Mouse (Mus musculus) liver, embryonic 14.5 days (tissue): ENCODE data around the gene Cd6. TPM values are rescaled to one million over a fixed set of nuclear protein-coding genes. Genes with fewer than 3 reads are reported as not detected.

Source experiments
- ATAC-seq: fragments of 200-750 bp; cut with Nextera tagmentation; 2 replicates; pipeline ENCODE4 v1.8.0; 2017; ENCODE audit warnings: moderate number of reproducible peaks, mild to moderate bottlenecking, moderate library complexity; ENCODE audit not compliant: insufficient read depth
- DNase-seq, 3 experiments: peaks; one replicate each; pipeline ENCODE4 v3.0.0-alpha.2; 2012 to 2013; ENCODE audit warnings: low read depth in 3 of 3, low spot score in 3 of 3
- H3K27ac ChIP-seq: fragments of 300-500 bp; sonication (generic); 2 replicates; pipeline ENCODE4 v1.5.1; 2014; ENCODE audit warnings: moderate library complexity, mild to moderate bottlenecking, control low read depth, inconsistent platforms
- H3K27me3 ChIP-seq: fragments of 300-500 bp; sonication (generic); 2 replicates; pipeline ENCODE4 v1.6.1; 2014; ENCODE audit warnings: mild to moderate bottlenecking, low read length, moderate library complexity; ENCODE audit not compliant: control insufficient read depth, insufficient read depth
- H3K36me3 ChIP-seq: fragments of 300-500 bp; sonication (generic); replicated peaks from 2 replicates; pipeline ENCODE4 v1.6.1; 2014; ENCODE audit warnings: low read depth; ENCODE audit not compliant: control insufficient read depth, insufficient read depth
- H3K4me1 ChIP-seq, 2 experiments: fragments of 200-500 bp in 1 of 2; fragments of 300-500 bp in 1 of 2; sonication (generic) in 1 of 2; replicated peaks; 2 replicates each; pipeline ENCODE4 v1.6.1; 2012 to 2014; ENCODE audit warnings: antibody characterized with exemption in 1 of 2, inconsistent platforms in 1 of 2, low read length in 1 of 2; ENCODE audit not compliant: control insufficient read depth in 2 of 2, insufficient read depth in 2 of 2
- H3K4me2 ChIP-seq: fragments of 300-500 bp; sonication (generic); 2 replicates; pipeline ENCODE4 v1.6.1; 2014; ENCODE audit warnings: low read depth, mild to moderate bottlenecking, control low read depth, moderate library complexity
- H3K4me3 ChIP-seq, 2 experiments: fragments of 200-500 bp in 1 of 2; fragments of 300-500 bp in 1 of 2; sonication (generic) in 1 of 2; 2 replicates each; pipeline ENCODE4 v1.5.1; 2012 to 2014; ENCODE audit warnings: low read depth in 2 of 2, low read length in 2 of 2, mild to moderate bottlenecking in 2 of 2, control low read depth in 1 of 2, inconsistent platforms in 1 of 2, moderate library complexity in 1 of 2; ENCODE audit not compliant: insufficient read depth in 1 of 2
- H3K9ac ChIP-seq: fragments of 300-500 bp; sonication (generic); replicated peaks from 2 replicates; pipeline ENCODE4 v1.6.1; 2014; ENCODE audit warnings: mild to moderate bottlenecking, control low read depth, moderate library complexity
- H3K9me3 ChIP-seq: fragments of 300-500 bp; sonication (generic); 2 replicates; pipeline ENCODE4 v1.6.1; 2016; ENCODE audit warnings: low read length, mixed read lengths; ENCODE audit not compliant: control insufficient read depth
- CTCF ChIP-seq: IDR thresholded peaks from 2 replicates; pipeline ENCODE4 v1.5.1; 2016; ENCODE audit warnings: antibody characterized with exemption, low read depth, control low read depth
- EP300 ChIP-seq: IDR thresholded peaks from 2 replicates; pipeline ENCODE4 v1.6.1; 2016; ENCODE audit warnings: antibody characterized with exemption, low read depth
- WGBS: fragments of 180-500 bp; shearing (Covaris S2); extraction: QIAGEN DNeasy Blood & Tissue Kit; methylation state at CpG from one replicate; pipeline ENCODE4 v1.1.7; 2014; ENCODE audit not compliant: insufficient replicate concordance; 5-methylcytosine and 5-hydroxymethylcytosine counted together
- polyA plus RNA-seq, 2 experiments: library from polyadenylated mRNA; depleted of rRNA in 1 of 2; stranded (reverse) in 1 of 2; unstranded in 1 of 2; fragments of >200 nt; fragmentation: Nextera tagmentation in 1 of 2; extraction: Ambion mirVana in 1 of 2; gene quantifications; 2 replicates each; pipeline versions ENCODE4 v1.2.1 to v1.2.3; 2012 to 2014

Gene Cd6
- polyA plus RNA-seq, 2 experiments: not detected

GRCm38 (mm10) chr19:10790323-10790722 lies 39.5 kb downstream of the Cd6 start:
- H3K9ac ChIP-seq: no peak overlapping the region
- TF ChIP-seq EP300: no peak
- no peak for TF ChIP-seq CTCF
- ATAC-seq (no peak), DNase-seq (no peak)
- H3K4me2 ChIP-seq: no peak overlapping the region
- 50% methylated on average over 9 of the region's 9 CpGs for WGBS
- no peaks in the 10 kb centered on the region for H3K4me1 ChIP-seq
- H3K27ac ChIP-seq: no peak overlapping the region
- H3K36me3 ChIP-seq: no peaks in the 10 kb centered on the region
- no peaks in the 10 kb centered on the region for H3K27me3 ChIP-seq
- no peaks in the 10 kb centered on the region for H3K9me3 ChIP-seq
- no peak overlapping the region for H3K4me3 ChIP-seq

GRCm38 (mm10) chr19:10788242-10788641 lies 41.6 kb downstream of the Cd6 start:
- H3K9ac ChIP-seq: no peak overlapping the region

GRCm38 (mm10) chr19:10787406-10787805 lies 42.5 kb downstream of the Cd6 start:
- 55% methylated on average over 4 of the region's 4 CpGs for WGBS
- Histone ChIP-seq H3K9me3 (no peaks in the 10 kb centered on the region), H3K4me3 (no peak overlapping the region), H3K4me1 (no peaks in the 10 kb centered on the region), H3K9ac (no peak overlapping the region), H3K36me3 (no peaks in the 10 kb centered on the region), H3K4me2 (no peak overlapping the region), H3K27ac (no peak overlapping the region), H3K27me3 (no peaks in the 10 kb centered on the region)
- DNase-seq: no peak
- ATAC-seq: no peak
- no peak for TF ChIP-seq EP300
- TF ChIP-seq CTCF: no peak

More at GRCm38 (mm10) chr19:10788242-10788641, 41.6 kb downstream of the Cd6 start:
- Histone ChIP-seq H3K4me1 (no peaks in the 10 kb centered on the region), H3K4me3 (no peak overlapping the region), H3K9me3 (no peaks in the 10 kb centered on the region), H3K27ac (no peak overlapping the region), H3K36me3 (no peaks in the 10 kb centered on the region), H3K4me2 (no peak overlapping the region), H3K27me3 (no peaks in the 10 kb centered on the region)
- 49% methylated on average over 9 of the region's 9 CpGs for WGBS
- no peak for ATAC-seq
- DNase-seq: no peak
- no peak for TF ChIP-seq EP300
- TF ChIP-seq CTCF: no peak

- Histone ChIP-seq H3K27ac (no peak overlapping the region), H3K4me1 (no peaks in the 10 kb centered on the region), H3K27me3 (no peaks in the 10 kb centered on the region), H3K4me2 (no peak overlapping the region), H3K9ac (no peak overlapping the region), H3K4me3 (no peak overlapping the region), H3K36me3 (no peaks in the 10 kb centered on the region), H3K9me3 (no peaks in the 10 kb centered on the region)
- TF ChIP-seq CTCF: no peak
- no peak for TF ChIP-seq EP300
- DNase-seq (no peak), ATAC-seq (no peak)
- 59% methylated on average over 6 of the region's 6 CpGs for WGBS
These were observed 43.1 kb downstream of the Cd6 start for GRCm38 (mm10) chr19:10786753-10787152.

GRCm38 (mm10) chr19:10784796-10785459 lies 44.9 kb downstream of the Cd6 start:
- no peaks in the 10 kb centered on the region for H3K27me3 ChIP-seq
- no peak overlapping the region for H3K4me2 ChIP-seq
- no peak for ATAC-seq
- WGBS: 72% methylated on average over 10 of the region's 10 CpGs
- H3K4me3 ChIP-seq: no peak overlapping the region
- H3K27ac ChIP-seq: no peak overlapping the region
- TF ChIP-seq EP300 (no peak), CTCF (no peak)
- no peaks in the 10 kb centered on the region for H3K36me3 ChIP-seq
- H3K9me3 ChIP-seq: no peaks in the 10 kb centered on the region
- no peak for DNase-seq
- H3K9ac ChIP-seq: no peak overlapping the region
- H3K4me1 ChIP-seq: no peaks in the 10 kb centered on the region
